Mouse (Mus musculus) stomach, embryonic 14.5 days (tissue): ENCODE data around the gene Jmjd8. TPM values are rescaled to one million over a fixed set of nuclear protein-coding genes. Genes with fewer than 3 reads are reported as not detected.

Experiments
- ATAC-seq: fragments of 200-750 bp; cut with Nextera tagmentation; 2 replicates; pipeline ENCODE4 v1.8.0; 2017; ENCODE audit warnings: low read depth, moderate TSS enrichment; ENCODE audit not compliant: insufficient number of reproducible peaks, insufficient read depth, low FRiP score
- H3K27ac ChIP-seq: fragments of 300-500 bp; sonication (generic); 2 replicates; pipeline ENCODE4 v1.5.1; 2014; ENCODE audit warnings: mild to moderate bottlenecking, low read length, moderate library complexity, mixed read lengths
- H3K27me3 ChIP-seq: fragments of 300-500 bp; sonication (generic); 2 replicates; pipeline ENCODE4 v1.6.1; 2014; ENCODE audit warnings: low read length, control low read depth, mixed read lengths; ENCODE audit not compliant: control insufficient read depth, insufficient read depth
- H3K36me3 ChIP-seq: fragments of 300-500 bp; sonication (generic); 2 replicates; pipeline ENCODE4 v1.6.1; 2014; ENCODE audit warnings: mild to moderate bottlenecking, control low read depth, low read length, moderate library complexity, mixed read lengths; ENCODE audit not compliant: control insufficient read depth, insufficient read depth
- H3K4me1 ChIP-seq: fragments of 300-500 bp; sonication (generic); 2 replicates; pipeline ENCODE4 v1.6.1; 2014; ENCODE audit warnings: low read length, control low read depth, mixed read lengths; ENCODE audit not compliant: control insufficient read depth, insufficient read depth
- H3K4me2 ChIP-seq: fragments of 300-500 bp; sonication (generic); replicated peaks from 2 replicates; pipeline ENCODE4 v1.6.1; 2014; ENCODE audit warnings: low read depth, low read length, control low read depth
- H3K4me3 ChIP-seq: fragments of 300-500 bp; sonication (generic); 2 replicates; pipeline ENCODE4 v1.5.1; 2014; ENCODE audit warnings: low read depth, low read length, control low read depth
- H3K9ac ChIP-seq: fragments of 300-500 bp; sonication (generic); replicated peaks from 2 replicates; pipeline ENCODE4 v1.6.1; 2014; ENCODE audit warnings: low read depth, mild to moderate bottlenecking, control low read depth, low read length, moderate library complexity, mixed read lengths
- H3K9me3 ChIP-seq: fragments of 300-500 bp; sonication (generic); 2 replicates; pipeline ENCODE4 v1.6.1; 2016; ENCODE audit warnings: low read depth, low read length, control low read depth; ENCODE audit not compliant: control insufficient read depth
- WGBS: fragments of 180-500 bp; shearing (Covaris S2); extraction: QIAGEN DNeasy Blood & Tissue Kit; methylation state at CpG from one replicate; pipeline ENCODE4 v1.1.7; 2014; 5-methylcytosine and 5-hydroxymethylcytosine counted together
- polyA plus RNA-seq: library from polyadenylated mRNA; unstranded; fragments of >200 nt; fragmentation: Nextera tagmentation; extraction: Ambion mirVana; gene quantifications from 2 replicates; pipeline ENCODE4 v1.2.1, GENCODE M21; 2014

Jmjd8 gene
- polyA plus RNA-seq, 1 experiment from 2014 or later, result 41.9 TPM

GRCm38 (mm10) chr17:25860229-25860628 is 31.6 kb downstream of the Jmjd8 start:
- no peaks in the 10 kb centered on the region for H3K36me3 ChIP-seq
- H3K4me1 ChIP-seq, result peaks cover 7% of the 10 kb centered on the region
- 90% methylated on average over 6 of the region's 6 CpGs for WGBS
- H3K27ac ChIP-seq, result no peak overlapping the region
- H3K27me3 ChIP-seq, result no peaks in the 10 kb centered on the region
- no peak overlapping the region; the same call in 1 of the 2 replicates for H3K4me3 ChIP-seq
- H3K9ac ChIP-seq, result peak overlapping the region; percentile 73; the same call in 1 of the 2 replicates
- no peaks in the 10 kb centered on the region for H3K9me3 ChIP-seq
- ATAC-seq, result no peak
- H3K4me2 ChIP-seq, result peak overlapping the region; percentile 93

GRCm38 (mm10) chr17:25860832-25861703 is 32.4 kb downstream of the Jmjd8 start, which contains the start of gene Wdr90:
Gene Wdr90 (minus strand): TSS chr17:25861501.
- no peaks in the 10 kb centered on the region for H3K9me3 ChIP-seq
- H3K4me3 ChIP-seq, result peak within 1 kb of the TSS; percentile 65
- H3K27ac ChIP-seq, result peak within 1 kb of the TSS; percentile 73
- H3K36me3 ChIP-seq, result no peaks in the 10 kb centered on the region
- WGBS, result 4% methylated on average over 65 of the region's 65 CpGs
- peak; percentile 89 for ATAC-seq
- H3K9ac ChIP-seq, result peak within 1 kb of the TSS; percentile 73
- peaks cover 7% of the 10 kb centered on the region for H3K4me1 ChIP-seq
- H3K4me2 ChIP-seq, result peak within 1 kb of the TSS; percentile 93
- H3K27me3 ChIP-seq, result no peaks in the 10 kb centered on the region

- no peaks in the 10 kb centered on the region for H3K27me3 ChIP-seq
- 15% methylated on average over 6 of the region's 6 CpGs for WGBS
- no peaks in the 10 kb centered on the region for H3K36me3 ChIP-seq
- no peak for ATAC-seq
- peaks cover 7% of the 10 kb centered on the region for H3K4me1 ChIP-seq
- H3K9me3 ChIP-seq, result no peaks in the 10 kb centered on the region
- peak overlapping the region; percentile 73 for H3K9ac ChIP-seq
- H3K4me3 ChIP-seq, result peak overlapping the region; percentile 65
- peak overlapping the region; percentile 73 for H3K27ac ChIP-seq
- peak overlapping the region; percentile 93 for H3K4me2 ChIP-seq
These were observed 33.3 kb downstream of the Jmjd8 start for GRCm38 (mm10) chr17:25861704-25862612.

- ATAC-seq, result no peak
- no peak overlapping the region for H3K4me2 ChIP-seq
- H3K36me3 ChIP-seq, result no peaks in the 10 kb centered on the region
- peaks cover 14% of the 10 kb centered on the region for H3K4me1 ChIP-seq
- no peaks in the 10 kb centered on the region for H3K27me3 ChIP-seq
- 89% methylated on average over 6 of the region's 6 CpGs for WGBS
- no peak overlapping the region for H3K4me3 ChIP-seq
- no peak overlapping the region for H3K9ac ChIP-seq
- H3K27ac ChIP-seq, result no peak overlapping the region
- no peaks in the 10 kb centered on the region for H3K9me3 ChIP-seq
These were observed 35.0 kb downstream of the Jmjd8 start for GRCm38 (mm10) chr17:25863681-25864080.

GRCm38 (mm10) chr17:25864311-25864710 is 35.6 kb downstream of the Jmjd8 start:
- Histone ChIP-seq H3K9ac (no peak overlapping the region), H3K4me3 (no peak overlapping the region), H3K27ac (no peak overlapping the region), H3K4me2 (no peak overlapping the region), H3K4me1 (peaks cover 18% of the 10 kb centered on the region), H3K36me3 (no peaks in the 10 kb centered on the region), H3K9me3 (no peaks in the 10 kb centered on the region), H3K27me3 (no peaks in the 10 kb centered on the region)
- 95% methylated on average over 14 of the region's 14 CpGs for WGBS
- ATAC-seq, result no peak

GRCm38 (mm10) chr17:25865288-25865687 is 36.6 kb downstream of the Jmjd8 start:
- no peak overlapping the region for H3K9ac ChIP-seq
- peaks cover 18% of the 10 kb centered on the region for H3K4me1 ChIP-seq
- no peaks in the 10 kb centered on the region for H3K9me3 ChIP-seq
- no peaks in the 10 kb centered on the region for H3K27me3 ChIP-seq
- 77% methylated on average over 11 of the region's 11 CpGs for WGBS
- ATAC-seq, result no peak
- no peak overlapping the region for H3K27ac ChIP-seq
- no peak overlapping the region for H3K4me2 ChIP-seq
- H3K4me3 ChIP-seq, result no peak overlapping the region
- H3K36me3 ChIP-seq, result no peaks in the 10 kb centered on the region

GRCm38 (mm10) chr17:25866172-25866571 is 37.5 kb downstream of the Jmjd8 start:
- no peaks in the 10 kb centered on the region for H3K9me3 ChIP-seq
- 85% methylated on average over 3 of the region's 3 CpGs for WGBS
- peaks cover 10% of the 10 kb centered on the region; the same call in 1 of the 2 replicates for H3K4me1 ChIP-seq
- H3K4me2 ChIP-seq, result no peak overlapping the region
- ATAC-seq, result no peak
- no peak overlapping the region for H3K27ac ChIP-seq
- H3K9ac ChIP-seq, result no peak overlapping the region
- H3K27me3 ChIP-seq, result no peaks in the 10 kb centered on the region
- H3K36me3 ChIP-seq, result no peaks in the 10 kb centered on the region
- H3K4me3 ChIP-seq, result no peak overlapping the region

- Histone ChIP-seq H3K9ac (peak overlapping the region; percentile 28; the same call in 1 of the 2 replicates), H3K27ac (no peak overlapping the region), H3K9me3 (no peaks in the 10 kb centered on the region), H3K4me2 (peak overlapping the region; percentile 99), H3K4me3 (peak overlapping the region; percentile 67), H3K4me1 (peaks cover 10% of the 10 kb centered on the region; the same call in 1 of the 2 replicates), H3K36me3 (no peaks in the 10 kb centered on the region), H3K27me3 (no peaks in the 10 kb centered on the region)
- no peak for ATAC-seq
- WGBS, result 13% methylated on average over 7 of the region's 7 CpGs
These were observed 38.8 kb downstream of the Jmjd8 start for GRCm38 (mm10) chr17:25867509-25867835.
